Mouse (Mus musculus): ENCODE results near the gene Mmp15.

Mmp15 gene

GRCm38 (mm10) chr8:95352151-95352870 is at the start of gene Mmp15:
Mmp15 (plus strand) TSS chr8:95352268.
- DNase-seq = peak; percentile 56 to 58

GRCm38 (mm10) chr8:95302410-95302809 is 49.7 kb upstream of the Mmp15 start:
- no peak for DNase-seq

GRCm38 (mm10) chr8:95305526-95305925 is 46.5 kb upstream of the Mmp15 start:
- DNase-seq = no peak

GRCm38 (mm10) chr8:95306431-95306830 is 45.6 kb upstream of the Mmp15 start, which contains the start of gene Cngb1:
Cngb1 (minus strand) TSS chr8:95306585.
- no peak for DNase-seq

- no peak for DNase-seq
Observed at GRCm38 (mm10) chr8:95310342-95310970, 41.6 kb upstream of the Mmp15 start, which contains the start of gene Tepp. Tepp (plus strand) TSS chr8:95310566.

- no peak for DNase-seq
Observed at GRCm38 (mm10) chr8:95312836-95313235, 39.2 kb upstream of the Mmp15 start.

- no peak for DNase-seq
Observed at GRCm38 (mm10) chr8:95313857-95314256, 38.2 kb upstream of the Mmp15 start.

GRCm38 (mm10) chr8:95314707-95315106 is 37.4 kb upstream of the Mmp15 start:
- no peak for DNase-seq

GRCm38 (mm10) chr8:95315350-95315749 is 36.7 kb upstream of the Mmp15 start:
- DNase-seq = no peak

GRCm38 (mm10) chr8:95320224-95321139 is 31.6 kb upstream of the Mmp15 start:
- peak; percentile 48 to 53 for DNase-seq

GRCm38 (mm10) chr8:95323201-95323600 is 28.9 kb upstream of the Mmp15 start:
- DNase-seq = no peak

- DNase-seq = no peak
Observed at GRCm38 (mm10) chr8:95324646-95325045, 27.4 kb upstream of the Mmp15 start.

GRCm38 (mm10) chr8:95326822-95327221 is 25.2 kb upstream of the Mmp15 start:
- no peak for DNase-seq

- no peak for DNase-seq
Observed at GRCm38 (mm10) chr8:95327866-95328465, 24.1 kb upstream of the Mmp15 start.

- DNase-seq = no peak
Observed at GRCm38 (mm10) chr8:95330367-95330766, 21.7 kb upstream of the Mmp15 start.

- DNase-seq = no peak
Observed at GRCm38 (mm10) chr8:95331156-95331719, 20.8 kb upstream of the Mmp15 start.

- peak; percentile 89 to 93 for DNase-seq
Observed at GRCm38 (mm10) chr8:95331720-95332436, 20.2 kb upstream of the Mmp15 start, which contains the start of the genes Zfp319 and Usb1. Zfp319 (minus strand) TSS chr8:95331950. Usb1 (plus strand) TSS chr8:95332284.

GRCm38 (mm10) chr8:95332437-95333199 is 19.4 kb upstream of the Mmp15 start:
- no peak for DNase-seq

- no peak for DNase-seq
Observed at GRCm38 (mm10) chr8:95335706-95336105, 16.4 kb upstream of the Mmp15 start.

- DNase-seq = no peak
Observed at GRCm38 (mm10) chr8:95336363-95336762, 15.7 kb upstream of the Mmp15 start.

- no peak for DNase-seq
Observed at GRCm38 (mm10) chr8:95341721-95342120, 10.3 kb upstream of the Mmp15 start.

Data from cerebellum, postnatal 36 days (tissue).